Mouse (Mus musculus) heart, adult 2 months (tissue): ENCODE measurements around the gene Ovca2. TPM values are rescaled to one million over a fixed set of nuclear protein-coding genes. Genes with fewer than 3 reads are reported as not detected.

Source experiments
- DNase-seq, 2 experiments: peaks; one replicate each; pipeline ENCODE4 v3.0.0; 2021
- H3K27ac ChIP-seq: fragments of 200-600 bp; 2 replicates; pipeline ENCODE4 v1.8.1; 2022
- H3K27me3 ChIP-seq: fragments of 200-500 bp; 2 replicates; pipeline ENCODE4 v1.6.1; 2012; ENCODE audit warnings: mild to moderate bottlenecking, low read length, inconsistent platforms, mixed read lengths; ENCODE audit not compliant: control insufficient read depth, insufficient read depth
- H3K36me3 ChIP-seq: fragments of 200-500 bp; 2 replicates; pipeline ENCODE4 v1.6.1; 2012; ENCODE audit warnings: low read length, inconsistent platforms; ENCODE audit not compliant: control insufficient read depth, insufficient read depth
- H3K4me1 ChIP-seq: fragments of 200-500 bp; 2 replicates; pipeline ENCODE4 v1.6.1; 2011; ENCODE audit warnings: low read length; ENCODE audit not compliant: control insufficient read depth, insufficient read depth
- H3K4me3 ChIP-seq: fragments of 200-600 bp; 2 replicates; pipeline ENCODE4 v1.8.1; 2022
- H3K79me2 ChIP-seq: fragments of 200-500 bp; replicated peaks from 2 replicates; pipeline ENCODE4 v1.6.1; 2012; ENCODE audit warnings: mild to moderate bottlenecking, inconsistent platforms, low read length, moderate library complexity, mixed read lengths; ENCODE audit not compliant: control insufficient read depth, insufficient read depth
- H3K9ac ChIP-seq: fragments of 200-500 bp; 2 replicates; pipeline ENCODE4 v1.6.1; 2012; ENCODE audit warnings: low read depth, mild to moderate bottlenecking, control low read depth, inconsistent platforms, low read length, mixed read lengths
- CTCF ChIP-seq: fragments of 200-600 bp; IDR thresholded peaks from 2 replicates; pipeline ENCODE4 v1.8.1; 2022; ENCODE audit warnings: antibody characterized with exemption, mild to moderate bottlenecking, moderate library complexity
- EP300 ChIP-seq: fragments of 200-500 bp; IDR thresholded peaks from 2 replicates; pipeline ENCODE4 v1.6.1; 2011; ENCODE audit warnings: low read depth, low read length, control low read depth; ENCODE audit not compliant: insufficient read depth
- POLR2A ChIP-seq: fragments of 200-500 bp; IDR thresholded peaks from 2 replicates; pipeline ENCODE4 v1.6.1; 2011; ENCODE audit warnings: mild to moderate bottlenecking, low read depth, low read length, control low read depth; ENCODE audit not compliant: insufficient read depth
- WGBS: fragments of 180-500 bp; shearing (Covaris S2); methylation state at CpG from one replicate; pipeline ENCODE4 v1.1.7; 2018; 5-methylcytosine and 5-hydroxymethylcytosine counted together
- intact Hi-C: fragments of 180-260 bp; cut with DNase I; formaldehyde crosslinking; loops from one replicate; pipeline ENCODE4 v1.15.1; 2025
- polyA plus RNA-seq: library from polyadenylated mRNA; depleted of rRNA; stranded (reverse); fragments of >200 nt; gene quantifications from 2 replicates; pipeline ENCODE4 v1.2.3, GENCODE M21; 2012
- total RNA-seq, 2 experiments: library from RNA; stranded (reverse); gene quantifications; 2 replicates each; pipeline ENCODE4 v1.2.3; 2021

Ovca2 gene
- total and polyA plus RNA-seq, 3 experiments: 5.7 to 11.1 (median 6.1) TPM

- no peak for TF ChIP-seq POLR2A
- intact Hi-C loops: no loop called here
- no peak for DNase-seq
- 88% methylated on average over 4 of the region's 4 CpGs for WGBS
- peaks cover 5% of the 10 kb centered on the region for H3K4me1 ChIP-seq
- no peaks in the 10 kb centered on the region for H3K36me3 ChIP-seq
- no peaks in the 10 kb centered on the region for H3K79me2 ChIP-seq
- H3K27ac ChIP-seq: no peak overlapping the region
- no peak overlapping the region for H3K9ac ChIP-seq
- H3K27me3 ChIP-seq: no peaks in the 10 kb centered on the region
- H3K4me3 ChIP-seq: no peak overlapping the region
Observed at GRCm38 (mm10) chr11:75210093-75210492, 31.5 kb upstream of the Ovca2 start.

GRCm38 (mm10) chr11:75209363-75209762 is 30.7 kb upstream of the Ovca2 start:
- Histone ChIP-seq H3K9ac (no peak overlapping the region), H3K36me3 (no peaks in the 10 kb centered on the region), H3K79me2 (no peaks in the 10 kb centered on the region), H3K27ac (no peak overlapping the region), H3K4me1 (peaks cover 5% of the 10 kb centered on the region), H3K27me3 (no peaks in the 10 kb centered on the region), H3K4me3 (no peak overlapping the region)
- TF ChIP-seq EP300: no peak
- no peak for TF ChIP-seq CTCF
- no peak for TF ChIP-seq POLR2A
- no peak for DNase-seq
- WGBS: 83% methylated on average over 4 of the region's 4 CpGs
- intact Hi-C loops: loop anchor here (2.0 kb wide), 1 partner anchor 15 kb away; no protein-coding TSS in a partner anchor

- H3K9ac ChIP-seq: no peak overlapping the region
- TF ChIP-seq CTCF: no peak
- no peak for TF ChIP-seq EP300
- TF ChIP-seq POLR2A: no peak
- no peak overlapping the region for H3K4me3 ChIP-seq
- H3K4me1 ChIP-seq: no peaks in the 10 kb centered on the region; the same call in 1 of the 2 replicates
- no peaks in the 10 kb centered on the region for H3K36me3 ChIP-seq
- 87% methylated on average over 4 of the region's 4 CpGs for WGBS
- no peak for DNase-seq
- no peaks in the 10 kb centered on the region for H3K79me2 ChIP-seq
- intact Hi-C loops: no loop called here
- no peak overlapping the region for H3K27ac ChIP-seq
- no peaks in the 10 kb centered on the region for H3K27me3 ChIP-seq
Observed at GRCm38 (mm10) chr11:75206347-75206746, 27.7 kb upstream of the Ovca2 start.

- no peak for TF ChIP-seq CTCF
- no peak for TF ChIP-seq EP300
- no peak for TF ChIP-seq POLR2A
- H3K27ac ChIP-seq: no peak overlapping the region
- no peaks in the 10 kb centered on the region for H3K79me2 ChIP-seq
- no peaks in the 10 kb centered on the region for H3K36me3 ChIP-seq
- DNase-seq: no peak
- H3K4me1 ChIP-seq: no peaks in the 10 kb centered on the region; the same call in 1 of the 2 replicates
- no peak overlapping the region for H3K9ac ChIP-seq
- intact Hi-C loops: no loop called here
- H3K27me3 ChIP-seq: no peaks in the 10 kb centered on the region
- no peak overlapping the region for H3K4me3 ChIP-seq
- 69% methylated on average over 9 of the region's 9 CpGs for WGBS
Observed at GRCm38 (mm10) chr11:75204472-75204871, 25.8 kb upstream of the Ovca2 start.

GRCm38 (mm10) chr11:75203926-75204325 is 25.3 kb upstream of the Ovca2 start:
- WGBS: 82% methylated on average over 4 of the region's 4 CpGs
- Histone ChIP-seq H3K4me1 (no peaks in the 10 kb centered on the region; the same call in 1 of the 2 replicates), H3K9ac (no peak overlapping the region), H3K27ac (no peak overlapping the region), H3K4me3 (no peak overlapping the region), H3K36me3 (no peaks in the 10 kb centered on the region), H3K27me3 (no peaks in the 10 kb centered on the region), H3K79me2 (no peaks in the 10 kb centered on the region)
- no peak for TF ChIP-seq POLR2A
- TF ChIP-seq EP300: no peak
- TF ChIP-seq CTCF: no peak
- intact Hi-C loops: no loop called here
- no peak for DNase-seq

DNA sequence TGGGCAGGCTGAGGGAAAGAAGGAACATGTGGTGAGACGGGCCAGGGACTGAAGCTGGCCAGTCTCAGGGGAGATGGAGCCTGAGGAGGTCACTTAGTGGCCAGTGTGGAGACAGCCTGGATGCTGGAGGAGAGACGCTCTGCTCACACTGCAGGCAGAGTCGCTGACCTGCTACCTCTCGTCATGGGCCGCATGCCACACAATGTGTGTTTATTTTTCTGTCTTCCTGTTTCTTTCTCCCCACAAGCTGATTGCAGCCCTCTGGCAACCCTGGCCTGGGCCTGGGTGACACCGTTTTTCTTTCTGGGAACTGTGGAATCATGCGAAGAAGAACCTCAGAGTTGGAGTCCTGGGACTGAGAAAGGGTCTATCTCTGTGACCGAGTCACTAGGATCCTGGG is 23.1 kb upstream of the Ovca2 start:
- Histone ChIP-seq H3K9ac (no peak overlapping the region), H3K27ac (no peak overlapping the region), H3K4me3 (no peak overlapping the region), H3K4me1 (no peaks in the 10 kb centered on the region; the same call in 1 of the 2 replicates), H3K79me2 (no peaks in the 10 kb centered on the region), H3K36me3 (no peaks in the 10 kb centered on the region), H3K27me3 (no peaks in the 10 kb centered on the region)
- TF ChIP-seq EP300: no peak
- intact Hi-C loops: no loop called here
- DNase-seq: no peak
- WGBS: 44% methylated on average over 8 of the region's 8 CpGs

- H3K4me3 ChIP-seq: no peak overlapping the region
- WGBS: 83% methylated on average over 12 of the region's 12 CpGs
- no peaks in the 10 kb centered on the region for H3K79me2 ChIP-seq
- no peaks in the 10 kb centered on the region for H3K27me3 ChIP-seq
- intact Hi-C loops: no loop called here
- H3K9ac ChIP-seq: no peak overlapping the region
- H3K27ac ChIP-seq: no peak overlapping the region
- no peaks in the 10 kb centered on the region; the same call in 1 of the 2 replicates for H3K4me1 ChIP-seq
- TF ChIP-seq POLR2A (no peak), EP300 (no peak), CTCF (no peak)
- DNase-seq: no peak
- no peaks in the 10 kb centered on the region for H3K36me3 ChIP-seq
Observed at GRCm38 (mm10) chr11:75200935-75201334, 22.3 kb upstream of the Ovca2 start.
